Mouse (Mus musculus): ENCODE data around the gene Tmem182. TPM values are rescaled to one million over a fixed set of nuclear protein-coding genes. Genes with fewer than 3 reads are reported as not detected.
A peak's percentile ranks its signal among the peaks of the same experiment; 100 is the strongest.

The Tmem182 gene
- total RNA-seq, 1 experiment, result not detected

GRCm38 (mm10) chr1:40788956-40789355 is 16.4 kb upstream of the Tmem182 start:
- Histone ChIP-seq H3K9me3 (ENCODE audit: control insufficient read depth, insufficient read depth, low read depth, low read length) (no peaks in the 10 kb centered on the region), H3K4me3 (ENCODE audit: insufficient read depth in 1 of 2, low read depth in 1 of 2, low read length in 2 of 2, poor library complexity in 1 of 2, severe bottlenecking in 1 of 2) (no peak overlapping the region), H3K4me1 (ENCODE audit: control insufficient read depth in 2 of 2, insufficient read depth in 2 of 2, low read length in 2 of 2, poor library complexity in 1 of 2) (no peaks in the 10 kb centered on the region), H3K36me3 (ENCODE audit: control insufficient read depth, insufficient read depth, low read length, poor library complexity, severe bottlenecking) (no peaks in the 10 kb centered on the region), H3K9ac (ENCODE audit: insufficient read depth, low read depth, low read length, poor library complexity, severe bottlenecking) (no peak overlapping the region), H3K27ac (ENCODE audit: insufficient read depth, low read depth, low read length, poor library complexity, severe bottlenecking) (no peak overlapping the region)
- in situ Hi-C loops (cut with MboI; ENCODE audit: low sequenced_read_pairs in 2 of 2, unreplicated experiment in 2 of 2), result no loop called here
- TF ChIP-seq CHD2 (IDR thresholded peaks at IDR 0.05; ENCODE audit: low read depth, low read length) (no peak), MAFK (IDR thresholded peaks at IDR 0.05; ENCODE audit: insufficient read depth, low read depth, low read length) (no peak), ZC3H11A (IDR thresholded peaks at IDR 0.05; ENCODE audit: borderline replicate concordance, low read depth, low read length) (no peak), ZNF384 (IDR thresholded peaks at IDR 0.05; ENCODE audit: low read depth, low read length) (no peak), HCFC1 (IDR thresholded peaks at IDR 0.05; ENCODE audit: borderline replicate concordance, insufficient read depth, low read length) (no peak)
- DNase-seq (ENCODE audit: low read depth, low spot score), result no peak

- Histone ChIP-seq H3K9me3 (ENCODE audit: control insufficient read depth, insufficient read depth, low read depth, low read length) (no peaks in the 10 kb centered on the region), H3K36me3 (ENCODE audit: control insufficient read depth, insufficient read depth, low read length, poor library complexity, severe bottlenecking) (no peaks in the 10 kb centered on the region), H3K9ac (ENCODE audit: insufficient read depth, low read depth, low read length, poor library complexity, severe bottlenecking) (no peak overlapping the region; the same call in 1 of the 2 replicates), H3K4me1 (ENCODE audit: control insufficient read depth in 2 of 2, insufficient read depth in 2 of 2, low read length in 2 of 2, poor library complexity in 1 of 2) (no peaks in the 10 kb centered on the region), H3K4me3 (ENCODE audit: insufficient read depth in 1 of 2, low read depth in 1 of 2, low read length in 2 of 2, poor library complexity in 1 of 2, severe bottlenecking in 1 of 2) (peak overlapping the region; percentile 81 to 83), H3K27ac (ENCODE audit: insufficient read depth, low read depth, low read length, poor library complexity, severe bottlenecking) (no peak overlapping the region)
- in situ Hi-C loops (cut with MboI; ENCODE audit: low sequenced_read_pairs in 2 of 2, unreplicated experiment in 2 of 2), result no loop called here
- DNase-seq (ENCODE audit: low read depth, low spot score), result no peak
- TF ChIP-seq CHD2 (IDR thresholded peaks at IDR 0.05; ENCODE audit: low read depth, low read length), result no peak
- TF ChIP-seq MAFK (IDR thresholded peaks at IDR 0.05; ENCODE audit: insufficient read depth, low read depth, low read length), result no peak
- TF ChIP-seq ZNF384 (IDR thresholded peaks at IDR 0.05; ENCODE audit: low read depth, low read length), result no peak
- TF ChIP-seq HCFC1 (IDR thresholded peaks at IDR 0.05; ENCODE audit: borderline replicate concordance, insufficient read depth, low read length), result no peak
- no peak for TF ChIP-seq ZC3H11A (IDR thresholded peaks at IDR 0.05; ENCODE audit: borderline replicate concordance, low read depth, low read length)
Observed at GRCm38 (mm10) chr1:40789666-40790233, 15.7 kb upstream of the Tmem182 start.

GRCm38 (mm10) chr1:40790324-40791141 is 14.9 kb upstream of the Tmem182 start, which contains the start of gene Mfsd9:
Gene Mfsd9, minus strand, starts transcription at chr1:40790687.
- Histone ChIP-seq H3K27ac (ENCODE audit: insufficient read depth, low read depth, low read length, poor library complexity, severe bottlenecking) (no peak within 1 kb of the TSS), H3K4me3 (ENCODE audit: insufficient read depth in 1 of 2, low read depth in 1 of 2, low read length in 2 of 2, poor library complexity in 1 of 2, severe bottlenecking in 1 of 2) (peak within 1 kb of the TSS; percentile 81 to 83), H3K36me3 (ENCODE audit: control insufficient read depth, insufficient read depth, low read length, poor library complexity, severe bottlenecking) (no peaks in the 10 kb centered on the region), H3K4me1 (ENCODE audit: control insufficient read depth in 2 of 2, insufficient read depth in 2 of 2, low read length in 2 of 2, poor library complexity in 1 of 2) (no peaks in the 10 kb centered on the region), H3K9me3 (ENCODE audit: control insufficient read depth, insufficient read depth, low read depth, low read length) (no peaks in the 10 kb centered on the region), H3K9ac (ENCODE audit: insufficient read depth, low read depth, low read length, poor library complexity, severe bottlenecking) (peak within 1 kb of the TSS; percentile 60)
- DNase-seq (ENCODE audit: low read depth, low spot score), result peak; percentile 68
- in situ Hi-C loops (cut with MboI; ENCODE audit: low sequenced_read_pairs in 2 of 2, unreplicated experiment in 2 of 2), result no loop called here
- TF ChIP-seq ZNF384 (IDR thresholded peaks at IDR 0.05; ENCODE audit: low read depth, low read length) (no peak), CHD2 (IDR thresholded peaks at IDR 0.05; ENCODE audit: low read depth, low read length) (no peak), HCFC1 (IDR thresholded peaks at IDR 0.05; ENCODE audit: borderline replicate concordance, insufficient read depth, low read length) (no peak), MAFK (IDR thresholded peaks at IDR 0.05; ENCODE audit: insufficient read depth, low read depth, low read length) (no peak), ZC3H11A (IDR thresholded peaks at IDR 0.05; ENCODE audit: borderline replicate concordance, low read depth, low read length) (no peak)

- H3K4me1 ChIP-seq (ENCODE audit: control insufficient read depth in 2 of 2, insufficient read depth in 2 of 2, low read length in 2 of 2, poor library complexity in 1 of 2), result no peaks in the 10 kb centered on the region
- no peak for DNase-seq (ENCODE audit: low read depth, low spot score)
- H3K9me3 ChIP-seq (ENCODE audit: control insufficient read depth, insufficient read depth, low read depth, low read length), result no peaks in the 10 kb centered on the region
- TF ChIP-seq CHD2 (IDR thresholded peaks at IDR 0.05; ENCODE audit: low read depth, low read length) (no peak), MAFK (IDR thresholded peaks at IDR 0.05; ENCODE audit: insufficient read depth, low read depth, low read length) (no peak)
- in situ Hi-C loops (cut with MboI; ENCODE audit: low sequenced_read_pairs in 2 of 2, unreplicated experiment in 2 of 2), result no loop called here
- H3K27ac ChIP-seq (ENCODE audit: insufficient read depth, low read depth, low read length, poor library complexity, severe bottlenecking), result no peak overlapping the region
- no peak overlapping the region for H3K9ac ChIP-seq (ENCODE audit: insufficient read depth, low read depth, low read length, poor library complexity, severe bottlenecking)
- H3K4me3 ChIP-seq (ENCODE audit: insufficient read depth in 1 of 2, low read depth in 1 of 2, low read length in 2 of 2, poor library complexity in 1 of 2, severe bottlenecking in 1 of 2), result no peak overlapping the region
- H3K36me3 ChIP-seq (ENCODE audit: control insufficient read depth, insufficient read depth, low read length, poor library complexity, severe bottlenecking), result no peaks in the 10 kb centered on the region
Observed at GRCm38 (mm10) chr1:40795508-40795907, 9.9 kb upstream of the Tmem182 start.

Measured in ES-E14 (cell line).